Mouse (Mus musculus): ENCODE measurements around the gene Kctd12. TPM values are rescaled to one million over a fixed set of nuclear protein-coding genes. Genes with fewer than 3 reads are reported as not detected.
A peak's percentile ranks its signal among the peaks of the same experiment; 100 is the strongest.

Gene Kctd12
- total RNA-seq (2021) = 10 to 100 TPM; 45.2 to 48.6 TPM
- long read RNA-seq, experiment 1, full-length matches to known transcripts = 2 of 2 reads
- long read RNA-seq, experiment 1, partial matches to known transcripts = 0 of 2 reads
- long read RNA-seq, experiment 1, other reads (novel, unspliced or antisense) = 0 of 2 reads
- long read RNA-seq, experiment 2, full-length matches to known transcripts = 7 of 9 reads
- long read RNA-seq, experiment 2, partial matches to known transcripts = 0 of 9 reads
- long read RNA-seq, experiment 2, other reads (novel, unspliced or antisense) = 2 of 9 reads

- DNase-seq (ENCODE audit: low spot score in 2 of 2) = peak; percentile 58 to 66
These were observed at the start of gene Kctd12 for GRCm38 (mm10) chr14:102982627-102983540. Gene Kctd12, minus strand, starts transcription at chr14:102982637.

- DNase-seq (ENCODE audit: low spot score in 2 of 2) = no peak
These were observed 46.8 kb upstream of the Kctd12 start for GRCm38 (mm10) chr14:103029203-103029602.

GRCm38 (mm10) chr14:103020046-103020445 lies 37.6 kb upstream of the Kctd12 start:
- DNase-seq (ENCODE audit: low spot score in 2 of 2) = no peak

GRCm38 (mm10) chr14:103017009-103017408 lies 34.6 kb upstream of the Kctd12 start:
- no peak for DNase-seq (ENCODE audit: low spot score in 2 of 2)

- DNase-seq (ENCODE audit: low spot score in 2 of 2) = peak in 1 of 2 experiments; percentile 18
These were observed 30.2 kb upstream of the Kctd12 start for GRCm38 (mm10) chr14:103012563-103013150.

- no peak for DNase-seq (ENCODE audit: low spot score in 2 of 2)
These were observed 29.3 kb upstream of the Kctd12 start for GRCm38 (mm10) chr14:103011782-103012181.

- no peak for DNase-seq (ENCODE audit: low spot score in 2 of 2)
These were observed 25.3 kb upstream of the Kctd12 start for GRCm38 (mm10) chr14:103007737-103008136.

- peak; percentile 23 to 51 for DNase-seq (ENCODE audit: low spot score in 2 of 2)
These were observed 12.5 kb upstream of the Kctd12 start for GRCm38 (mm10) chr14:102994662-102995561.

GRCm38 (mm10) chr14:102990765-102991164 lies 8.3 kb upstream of the Kctd12 start:
- no peak for DNase-seq (ENCODE audit: low spot score in 2 of 2)

- no peak for DNase-seq (ENCODE audit: low spot score in 2 of 2)
These were observed 7.4 kb upstream of the Kctd12 start for GRCm38 (mm10) chr14:102989866-102990265.

- no peak for DNase-seq (ENCODE audit: low spot score in 2 of 2)
These were observed 6.8 kb upstream of the Kctd12 start for GRCm38 (mm10) chr14:102989254-102989653.

- DNase-seq (ENCODE audit: low spot score in 2 of 2) = no peak
These were observed 5.2 kb upstream of the Kctd12 start for GRCm38 (mm10) chr14:102987626-102988025.

- DNase-seq (ENCODE audit: low spot score in 2 of 2) = no peak
These were observed 1.2 kb upstream of the Kctd12 start for GRCm38 (mm10) chr14:102983686-102984085.

GRCm38 (mm10) chr14:102982016-102982626 lies 316 bp downstream of the Kctd12 start:
- DNase-seq (ENCODE audit: low spot score in 2 of 2) = peak; percentile 24 to 30

- peak; percentile 35 to 45 for DNase-seq (ENCODE audit: low spot score in 2 of 2)
These were observed 909 bp downstream of the Kctd12 start for GRCm38 (mm10) chr14:102981441-102982015.

GRCm38 (mm10) chr14:102980986-102981385 lies 1.5 kb downstream of the Kctd12 start:
- DNase-seq (ENCODE audit: low spot score in 2 of 2) = no peak

GRCm38 (mm10) chr14:102980481-102980880 lies 2.0 kb downstream of the Kctd12 start:
- DNase-seq (ENCODE audit: low spot score in 2 of 2) = no peak

- DNase-seq (ENCODE audit: low spot score in 2 of 2) = no peak
These were observed 2.6 kb downstream of the Kctd12 start for GRCm38 (mm10) chr14:102979831-102980230.

GRCm38 (mm10) chr14:102975865-102976264 lies 6.6 kb downstream of the Kctd12 start:
- no peak for DNase-seq (ENCODE audit: low spot score in 2 of 2)

GRCm38 (mm10) chr14:102968824-102969223 lies 13.6 kb downstream of the Kctd12 start:
- no peak for DNase-seq (ENCODE audit: low spot score in 2 of 2)

Measured in adrenal gland, postnatal 4 days (tissue).